Mouse (Mus musculus) Muller cell, postnatal 12 days (primary cell): ENCODE measurements around the gene H2afb1.
"Not testable (repeated sequence)": the region's sequence is repeated elsewhere in the genome, so short reads cannot be mapped to it uniquely, and the experiment has no call there.

ENCODE experiments used
- DNase-seq: peaks from one replicate; pipeline ENCODE4 v3.0.0-alpha.2; 2015; ENCODE audit errors: inconsistent ontology term

The H2afb1 gene

DNA sequence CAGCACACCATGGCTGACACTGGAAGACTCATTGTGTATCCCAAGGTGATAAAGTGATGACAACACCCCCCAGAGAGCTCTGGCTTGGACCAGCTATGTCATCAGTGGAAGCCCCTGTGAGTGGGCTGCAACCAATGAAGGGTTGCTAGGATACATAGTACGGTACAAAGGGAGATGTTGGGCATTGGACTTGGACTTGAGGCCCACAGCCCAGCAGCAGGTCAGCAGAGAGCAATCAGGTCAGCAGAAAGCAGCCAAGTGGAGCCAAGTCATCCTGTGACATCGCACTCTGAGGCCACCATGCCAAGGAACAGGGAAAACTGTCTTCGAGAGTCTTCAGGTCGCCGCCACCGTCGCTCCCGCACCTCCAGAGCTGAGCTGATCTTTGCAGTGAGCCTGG, at the start of gene H2afb1:
H2afb1 (plus strand) TSS at position 301 of the 400 bp plus-strand sequence.
- DNase-seq, result not testable (repeated sequence)

DNA sequence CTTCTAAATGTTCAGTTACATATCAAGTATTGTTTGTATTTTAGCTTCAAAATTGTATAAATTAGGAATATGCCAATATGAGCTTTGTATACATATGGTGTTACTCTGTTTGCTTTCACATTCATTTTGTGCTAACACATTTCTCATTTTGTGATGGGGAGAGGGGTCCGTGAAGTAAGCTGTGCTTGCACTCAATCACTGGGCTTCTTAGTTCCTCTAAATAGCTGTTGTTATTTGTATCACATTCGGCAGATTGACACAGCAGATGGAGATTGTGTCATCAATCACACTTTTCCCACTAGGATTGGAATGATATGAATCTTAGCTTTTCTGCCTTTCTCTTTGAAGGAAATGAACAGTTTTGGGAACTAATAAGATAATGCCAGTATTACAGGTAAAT, 21.5 kb downstream of the H2afb1 start:
- DNase-seq, result no peak
